Mouse (Mus musculus): ENCODE measurements at regions not wholly inside any gene's neighbourhood (a gene's known extent, or its start where the extent isn't known, plus 50 kb on each side); places are given as distances from the start of the nearest gene placed in this dataset.

- no peak for DNase-seq
Measured at GRCm38 (mm10) chr3:81279266-81279665, 243.1 kb downstream of the Pdgfc start.

DNA sequence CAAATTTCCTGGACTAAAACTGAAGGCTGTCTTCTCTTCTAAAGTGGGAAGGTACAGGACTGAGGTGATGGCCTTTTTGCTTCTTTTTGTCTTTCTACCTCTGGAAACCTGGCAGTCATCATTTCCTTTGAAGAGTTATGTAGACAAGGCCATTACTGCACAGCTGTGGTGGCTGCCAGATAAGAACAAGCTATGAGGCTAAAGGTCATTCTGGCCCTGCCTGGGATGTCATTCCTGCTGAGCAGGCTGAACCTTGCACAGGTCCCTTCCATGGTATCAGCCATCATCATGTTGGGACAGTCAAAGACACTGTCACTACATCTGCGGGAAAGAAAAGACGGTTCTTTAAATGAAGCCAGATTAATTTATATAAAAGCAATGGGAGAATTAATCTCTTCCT, 253.5 kb downstream of the Pdgfc start:
- no peak for DNase-seq

DNA sequence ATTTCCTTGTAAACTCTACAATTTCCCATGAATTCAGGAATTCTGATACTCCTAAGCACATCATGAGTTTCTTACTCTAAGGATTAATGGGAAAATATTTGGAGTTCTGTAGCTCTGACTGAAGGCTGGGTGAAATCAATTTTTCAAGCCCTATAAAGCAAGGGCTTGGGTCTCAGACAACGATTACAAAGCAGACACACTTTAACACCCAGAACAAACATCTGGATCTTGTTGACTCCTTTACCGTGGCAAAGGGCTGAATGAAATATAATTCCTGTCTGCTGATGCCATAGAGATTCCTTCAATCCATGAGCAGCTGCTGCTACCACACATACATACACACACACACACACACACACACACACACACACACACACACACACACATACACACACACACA, 256.2 kb downstream of the Pdgfc start:
- DNase-seq, result no peak

DNA sequence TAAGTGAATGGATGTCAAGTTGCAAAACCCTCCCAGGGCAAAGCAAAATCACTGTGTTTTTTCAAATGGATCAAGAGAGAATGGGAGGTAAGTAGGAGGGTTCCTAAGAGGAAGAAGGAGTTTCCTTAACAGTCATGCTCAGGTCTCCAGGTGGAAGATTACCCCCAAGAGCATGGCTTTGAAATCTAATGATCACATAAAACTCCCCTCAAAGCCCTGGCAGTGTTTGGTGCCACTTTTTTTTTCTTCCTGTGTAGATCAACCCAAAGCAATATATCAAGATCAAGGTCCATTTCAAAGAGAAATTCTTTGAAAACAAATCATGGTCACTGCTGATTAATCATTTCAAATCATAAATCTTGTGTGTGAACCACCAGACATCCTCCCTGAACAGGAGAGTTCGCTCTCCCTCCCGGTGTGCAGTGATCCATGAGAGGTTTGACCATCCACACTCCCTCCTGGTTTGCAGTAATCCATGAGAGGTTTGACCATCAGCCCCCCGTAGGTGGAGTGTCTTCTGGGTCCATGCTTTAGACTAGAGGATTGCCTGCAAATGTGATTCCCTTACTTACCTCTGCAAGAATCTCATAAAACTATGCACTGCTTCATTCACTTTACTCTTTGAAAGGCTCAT, 257.1 kb downstream of the Pdgfc start:
- DNase-seq, result no peak

GRCm38 (mm10) chr3:81304017-81304791, 268.0 kb downstream of the Pdgfc start:
- DNase-seq, result no peak

DNA sequence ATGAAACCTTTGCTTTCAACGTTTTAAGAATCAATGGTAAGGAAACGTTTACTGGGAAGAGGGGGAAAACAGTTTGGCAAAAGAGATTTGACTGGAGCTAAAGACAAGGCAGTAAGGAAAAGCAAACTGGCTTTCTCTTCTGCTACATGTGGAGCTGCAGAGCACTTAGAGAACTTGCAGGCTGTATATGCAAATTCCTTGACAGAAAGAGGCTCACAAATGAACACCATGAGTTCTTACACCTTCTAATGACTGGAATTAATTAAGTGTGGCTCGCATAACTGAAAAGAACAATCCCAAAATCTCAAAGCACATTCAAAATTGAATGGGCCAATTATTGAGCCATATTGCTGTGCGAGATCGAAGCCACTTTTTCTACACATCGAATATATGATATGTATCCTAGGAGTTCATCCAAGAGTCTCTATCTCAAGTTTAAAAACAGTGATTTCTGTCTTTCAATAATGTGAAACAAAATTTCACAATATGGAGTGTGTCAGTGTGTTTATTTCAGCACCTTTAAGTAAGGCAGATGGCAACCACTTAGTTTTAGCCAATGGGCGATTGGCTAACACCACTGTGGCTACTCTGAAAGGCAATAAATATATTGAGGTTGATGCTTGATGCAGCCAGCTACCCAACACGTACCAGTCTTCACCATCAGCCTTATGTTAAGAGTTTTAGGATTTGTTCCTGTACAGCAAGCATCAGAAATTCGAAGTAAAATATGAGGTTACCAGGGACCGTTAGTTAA, 269.4 kb downstream of the Pdgfc start:
- DNase-seq, result no peak

GRCm38 (mm10) chr3:81326866-81327265, 290.6 kb downstream of the Pdgfc start:
- DNase-seq, result no peak

DNA sequence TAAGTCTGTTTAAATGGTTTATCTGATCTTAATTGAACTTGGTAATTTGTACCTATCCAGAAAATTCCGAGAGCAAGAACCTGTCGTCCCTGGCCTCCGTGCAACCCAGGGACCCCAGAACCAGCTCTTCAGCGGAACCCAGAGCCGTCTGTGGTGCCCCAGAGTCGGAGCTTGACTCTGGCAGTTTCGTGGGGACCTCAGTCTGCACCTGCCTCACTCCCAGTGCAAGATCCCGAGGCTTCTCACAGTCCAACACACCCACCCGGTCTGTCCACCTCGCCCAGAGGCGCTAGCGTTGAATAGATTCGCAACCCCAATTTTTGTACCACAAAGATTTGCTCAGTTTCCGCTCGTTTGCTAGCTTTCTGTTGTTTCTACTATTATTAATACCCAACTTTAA, 315.5 kb downstream of the Pdgfc start:
- DNase-seq, result no peak

DNA sequence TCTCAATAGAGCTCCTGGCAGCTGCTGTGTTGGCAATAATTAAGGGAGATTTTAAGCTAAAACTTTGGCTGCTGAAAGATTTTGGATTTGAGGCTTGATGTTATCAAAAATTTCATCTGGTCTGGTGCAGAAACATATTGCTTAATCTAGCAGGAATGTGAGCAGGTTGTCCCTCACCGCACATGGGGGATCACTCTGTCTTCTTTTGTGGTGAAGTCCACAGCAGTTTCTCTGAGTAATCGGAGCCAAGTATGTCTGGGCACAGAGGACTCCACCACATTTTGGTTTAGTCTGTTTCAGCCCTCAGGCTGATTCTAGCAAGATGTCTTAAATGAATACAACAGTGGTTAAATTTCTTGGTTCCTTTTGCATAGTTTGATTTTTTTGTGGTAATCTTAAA, 331.7 kb downstream of the Pdgfc start:
- no peak for DNase-seq

DNA sequence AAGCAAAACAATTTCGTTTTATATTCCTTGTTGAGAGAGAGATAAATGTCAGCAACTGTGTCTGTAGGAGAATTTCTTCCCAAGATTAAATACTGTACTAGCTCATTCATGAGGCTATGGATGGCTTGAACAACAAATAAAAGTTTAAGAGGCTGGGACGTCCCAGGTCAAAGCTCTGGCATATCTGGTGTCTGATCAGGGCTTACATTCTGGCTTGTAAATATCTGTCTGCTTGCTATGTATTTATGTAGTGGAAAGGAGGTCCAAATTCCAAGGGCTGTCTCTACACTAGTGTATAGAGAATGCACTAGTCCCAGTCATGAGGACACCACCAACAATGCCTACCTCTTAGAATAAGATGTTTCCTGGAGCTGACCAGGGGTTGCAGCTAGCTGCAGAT, 332.4 kb downstream of the Pdgfc start:
- no peak for DNase-seq

- DNase-seq, result no peak
Measured at GRCm38 (mm10) chr3:81369742-81370141, 333.5 kb downstream of the Pdgfc start.

- DNase-seq, result no peak
Measured at GRCm38 (mm10) chr3:81375990-81376389, 339.8 kb downstream of the Pdgfc start.

- peak; percentile 6 for DNase-seq
Measured at GRCm38 (mm10) chr3:81377466-81377865, 341.2 kb downstream of the Pdgfc start.

GRCm38 (mm10) chr3:81379362-81379761, 343.1 kb downstream of the Pdgfc start:
- no peak for DNase-seq

DNA sequence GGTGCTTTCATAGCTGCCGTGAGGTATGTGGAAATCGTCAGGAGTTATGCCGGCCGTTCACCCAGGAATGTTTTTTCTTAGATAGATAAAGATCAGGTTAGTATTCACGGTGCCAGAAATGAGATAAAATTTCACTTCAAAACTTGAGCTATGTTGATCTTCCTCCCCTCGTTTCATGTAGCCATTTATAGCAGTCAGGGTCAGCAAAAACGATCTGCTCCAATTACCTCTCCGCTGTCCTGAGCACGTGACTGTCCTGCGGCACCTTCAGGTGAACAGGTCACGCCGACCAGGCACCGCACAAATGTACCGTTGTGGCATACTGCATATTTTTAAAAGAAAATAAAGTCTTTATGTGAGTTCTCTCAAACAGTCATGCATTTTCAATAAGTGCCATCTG, 350.7 kb downstream of the Pdgfc start:
- DNase-seq, result no peak

DNA sequence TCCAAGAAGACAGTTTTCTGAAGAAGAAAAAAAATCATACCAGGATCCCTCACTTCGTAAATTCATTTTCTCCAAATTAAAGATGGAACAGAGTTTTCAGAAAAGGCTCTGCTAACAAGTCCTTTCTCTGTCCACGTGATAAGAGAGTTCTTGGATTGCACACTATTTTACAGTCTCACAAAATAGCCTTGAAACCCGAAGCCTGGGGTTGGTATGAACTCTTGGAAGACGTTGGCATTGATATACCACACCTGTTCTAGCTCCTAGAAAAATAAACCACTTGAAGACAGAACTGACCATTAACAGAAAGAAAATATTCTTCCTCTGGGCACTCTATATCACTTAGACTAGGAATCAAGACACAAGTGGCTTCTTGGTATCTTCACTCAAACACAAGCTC, 351.4 kb downstream of the Pdgfc start:
- DNase-seq, result no peak

- DNase-seq, result no peak
Measured at GRCm38 (mm10) chr3:81397212-81397611, 361.0 kb downstream of the Pdgfc start.

- DNase-seq, result no peak
Measured at GRCm38 (mm10) chr3:81401028-81401427, 364.8 kb downstream of the Pdgfc start.

GRCm38 (mm10) chr3:81408914-81409313, 372.7 kb downstream of the Pdgfc start:
- no peak for DNase-seq

GRCm38 (mm10) chr3:81421875-81422274, 385.7 kb downstream of the Pdgfc start:
- DNase-seq, result no peak

DNA sequence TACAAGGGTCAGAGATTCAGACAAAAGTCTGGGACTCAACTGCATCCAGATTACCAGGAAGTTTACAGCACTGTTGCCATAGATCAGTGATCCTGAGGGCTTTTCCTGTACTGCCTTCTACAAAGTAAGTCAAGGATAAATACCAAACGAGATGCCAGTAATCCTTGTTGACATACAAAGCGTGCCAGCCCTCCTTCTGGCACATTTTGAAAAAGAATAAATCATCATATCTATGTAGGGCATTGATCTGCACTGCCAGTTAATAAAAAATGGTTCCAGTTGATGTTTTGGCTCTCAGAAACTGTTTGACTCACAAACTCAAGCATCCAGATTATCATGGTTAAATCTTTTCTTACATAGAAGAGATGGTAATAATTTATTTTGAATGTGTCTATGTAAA, 390.5 kb downstream of the Pdgfc start:
- DNase-seq, result no peak

All from liver (tissue).